Mouse (Mus musculus) bone marrow macrophage, adult 2 months (primary cell): Measurements from ENCODE around the gene Slc22a8.

ENCODE experiments used
- CTCF ChIP-seq: IDR thresholded peaks from 2 replicates; pipeline ENCODE4 v1.5.1; 2012; ENCODE audit warnings: low read depth, mild to moderate bottlenecking, low read length, moderate library complexity
- POLR2A ChIP-seq: IDR thresholded peaks from 2 replicates; pipeline ENCODE4 v1.6.1; 2012; ENCODE audit warnings: mild to moderate bottlenecking, low read depth, low read length, borderline replicate concordance

DNA sequence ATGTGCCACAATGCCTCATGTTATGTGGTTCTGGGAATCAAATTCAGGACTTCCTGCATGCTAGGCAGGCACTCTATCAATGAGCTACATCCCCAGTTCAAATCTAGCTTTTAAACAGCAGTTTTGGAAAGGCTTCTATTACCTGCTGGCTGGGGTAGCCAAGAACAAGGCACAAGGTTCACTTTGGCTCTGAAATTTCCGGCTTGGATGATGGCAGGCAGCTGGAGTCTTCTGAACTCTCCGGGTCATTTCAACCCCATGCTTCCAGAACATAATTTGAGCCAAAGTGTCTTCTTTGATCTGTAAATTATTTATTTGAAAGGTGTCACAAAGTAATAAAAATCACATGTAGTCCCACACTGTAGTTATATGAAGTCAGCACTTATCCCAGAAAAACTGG, 22.1 kb downstream of the Slc22a8 start:
- no peak for TF ChIP-seq CTCF
- TF ChIP-seq POLR2A: no peak
